Mouse (Mus musculus): ENCODE results near the gene 4930524B15Rik. TPM values are rescaled to one million over a fixed set of nuclear protein-coding genes. Genes with fewer than 3 reads are reported as not detected.

Gene 4930524B15Rik
- polyA plus RNA-seq, 1 experiment from 2014 or later = 0.28 TPM

- Histone ChIP-seq H3K27me3 (ENCODE audit: control insufficient read depth, insufficient read depth, low read length) (no peaks in the 10 kb centered on the region), H3K9me3 (ENCODE audit: control insufficient read depth, low read length) (no peaks in the 10 kb centered on the region), H3K9ac (replicated peaks; ENCODE audit: low read length) (no peak overlapping the region), H3K4me3 (replicated peaks; ENCODE audit: low read depth, low read length) (no peak overlapping the region), H3K4me1 (ENCODE audit: control insufficient read depth, insufficient read depth, low read length) (peaks cover 20% of the 10 kb centered on the region), H3K27ac (replicated peaks; ENCODE audit: low read depth, low read length) (no peak overlapping the region), H3K4me2 (ENCODE audit: low read length) (no peak overlapping the region), H3K36me3 (ENCODE audit: control insufficient read depth, insufficient read depth, low read length) (no peaks in the 10 kb centered on the region)
- no peak for ATAC-seq (ENCODE audit: low FRiP score, low TSS enrichment)
- no peak for DNase-seq
- 88% methylated on average over 3 of the region's 3 CpGs for WGBS
Measured at GRCm38 (mm10) chr11:31945471-31945870, 19.9 kb upstream of the 4930524B15Rik start.

DNA sequence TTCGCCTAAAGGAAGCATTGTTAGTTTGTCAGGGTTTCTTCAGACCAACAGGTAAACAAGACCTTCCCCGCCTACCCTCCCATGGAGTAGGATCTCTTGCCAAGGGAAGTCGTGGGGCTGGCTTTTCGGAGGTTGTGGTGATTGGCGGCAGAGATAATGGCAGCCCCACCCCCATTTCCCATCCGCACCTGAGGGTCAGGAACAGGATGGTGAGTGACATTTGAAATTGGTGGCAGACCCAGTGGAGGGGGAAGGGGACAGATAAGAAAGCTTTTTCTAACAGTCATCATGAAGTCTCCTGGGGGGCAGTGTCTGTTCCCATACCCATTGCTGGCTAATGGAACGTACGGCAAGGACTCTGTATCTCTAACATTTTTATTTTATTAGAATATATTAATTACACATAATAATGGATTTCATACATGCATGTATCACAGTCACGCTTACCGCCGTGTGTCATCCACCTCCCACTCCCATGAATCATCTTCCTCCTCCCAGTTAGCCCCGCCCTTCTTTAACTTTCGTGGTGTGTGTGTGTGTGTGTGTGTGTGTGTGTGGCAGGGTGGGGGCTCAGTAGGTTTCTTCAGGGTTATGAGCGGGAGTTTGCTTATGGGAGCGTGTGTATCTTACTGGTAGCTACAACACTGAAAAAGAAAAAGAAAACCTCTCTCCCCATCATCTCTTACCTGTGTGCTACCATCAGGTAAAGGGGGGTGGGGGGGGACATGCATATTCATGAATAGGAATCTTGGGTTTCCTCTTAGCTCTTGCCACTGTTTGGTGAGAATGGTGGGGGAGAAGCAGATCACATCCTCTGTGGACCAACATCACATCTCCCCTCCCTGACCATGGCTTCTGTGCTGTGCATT lies 16.7 kb upstream of the 4930524B15Rik start:
- no peaks in the 10 kb centered on the region for H3K9me3 ChIP-seq (ENCODE audit: control insufficient read depth, low read length)
- H3K27ac ChIP-seq (replicated peaks; ENCODE audit: low read depth, low read length) = no peak overlapping the region; the same call in 1 of the 2 replicates
- peak overlapping the region; percentile 43 for H3K4me3 ChIP-seq (replicated peaks; ENCODE audit: low read depth, low read length)
- H3K27me3 ChIP-seq (ENCODE audit: control insufficient read depth, insufficient read depth, low read length) = no peaks in the 10 kb centered on the region
- no peaks in the 10 kb centered on the region for H3K36me3 ChIP-seq (ENCODE audit: control insufficient read depth, insufficient read depth, low read length)
- H3K4me1 ChIP-seq (ENCODE audit: control insufficient read depth, insufficient read depth, low read length) = no peaks in the 10 kb centered on the region
- 22% methylated on average over 15 of the region's 15 CpGs for WGBS
- peak overlapping the region; percentile 62 for H3K4me2 ChIP-seq (ENCODE audit: low read length)
- peak; percentile 71 for ATAC-seq (ENCODE audit: low FRiP score, low TSS enrichment)
- H3K9ac ChIP-seq (replicated peaks; ENCODE audit: low read length) = peak overlapping the region; percentile 54
- peak; percentile 14 for DNase-seq

- Histone ChIP-seq H3K27ac (replicated peaks; ENCODE audit: low read depth, low read length) (no peak overlapping the region; the same call in 1 of the 2 replicates), H3K36me3 (ENCODE audit: control insufficient read depth, insufficient read depth, low read length) (no peaks in the 10 kb centered on the region), H3K27me3 (ENCODE audit: control insufficient read depth, insufficient read depth, low read length) (no peaks in the 10 kb centered on the region), H3K4me1 (ENCODE audit: control insufficient read depth, insufficient read depth, low read length) (no peaks in the 10 kb centered on the region), H3K4me3 (replicated peaks; ENCODE audit: low read depth, low read length) (peak overlapping the region; percentile 43), H3K9me3 (ENCODE audit: control insufficient read depth, low read length) (no peaks in the 10 kb centered on the region), H3K4me2 (ENCODE audit: low read length) (peak overlapping the region; percentile 62), H3K9ac (replicated peaks; ENCODE audit: low read length) (peak overlapping the region; percentile 54)
- DNase-seq = peak; percentile 95
- 2% methylated on average over 17 of the region's 17 CpGs for WGBS
- ATAC-seq (ENCODE audit: low FRiP score, low TSS enrichment) = peak; percentile 81
Measured at GRCm38 (mm10) chr11:31949331-31949785, 16.0 kb upstream of the 4930524B15Rik start.

GRCm38 (mm10) chr11:31960071-31960470 lies 5.3 kb upstream of the 4930524B15Rik start:
- DNase-seq = no peak
- Histone ChIP-seq H3K9ac (replicated peaks; ENCODE audit: low read length) (no peak overlapping the region), H3K4me3 (replicated peaks; ENCODE audit: low read depth, low read length) (no peak overlapping the region), H3K36me3 (ENCODE audit: control insufficient read depth, insufficient read depth, low read length) (no peaks in the 10 kb centered on the region), H3K27me3 (ENCODE audit: control insufficient read depth, insufficient read depth, low read length) (no peaks in the 10 kb centered on the region), H3K4me1 (ENCODE audit: control insufficient read depth, insufficient read depth, low read length) (no peaks in the 10 kb centered on the region), H3K9me3 (ENCODE audit: control insufficient read depth, low read length) (no peaks in the 10 kb centered on the region), H3K27ac (replicated peaks; ENCODE audit: low read depth, low read length) (no peak overlapping the region), H3K4me2 (ENCODE audit: low read length) (no peak overlapping the region)
- no peak for ATAC-seq (ENCODE audit: low FRiP score, low TSS enrichment)

DNA sequence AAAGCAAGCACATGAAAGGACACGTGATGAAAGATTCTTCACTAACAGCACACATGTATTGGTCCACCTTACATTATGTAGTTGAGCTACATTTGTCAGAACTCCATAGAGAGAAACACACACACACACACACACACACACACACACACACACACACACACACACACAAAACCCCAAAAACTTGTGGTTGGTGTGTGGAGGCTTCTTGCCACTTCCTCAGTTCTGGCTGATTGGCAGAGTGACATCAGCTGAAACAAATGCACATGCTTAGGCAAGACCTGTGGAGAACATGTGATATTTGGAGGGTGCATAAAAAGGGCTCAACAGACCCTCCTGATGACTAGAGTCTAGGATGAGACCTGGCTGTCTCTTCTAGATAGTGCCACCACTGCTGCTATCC lies 1.4 kb upstream of the 4930524B15Rik start:
- DNase-seq (no peak), ATAC-seq (ENCODE audit: low FRiP score, low TSS enrichment) (no peak)
- Histone ChIP-seq H3K27ac (replicated peaks; ENCODE audit: low read depth, low read length) (no peak overlapping the region), H3K27me3 (ENCODE audit: control insufficient read depth, insufficient read depth, low read length) (no peaks in the 10 kb centered on the region), H3K9ac (replicated peaks; ENCODE audit: low read length) (no peak overlapping the region), H3K4me2 (ENCODE audit: low read length) (no peak overlapping the region), H3K4me1 (ENCODE audit: control insufficient read depth, insufficient read depth, low read length) (no peaks in the 10 kb centered on the region), H3K9me3 (ENCODE audit: control insufficient read depth, low read length) (no peaks in the 10 kb centered on the region), H3K36me3 (ENCODE audit: control insufficient read depth, insufficient read depth, low read length) (no peaks in the 10 kb centered on the region), H3K4me3 (replicated peaks; ENCODE audit: low read depth, low read length) (no peak overlapping the region)
- 100% methylated on average over 1 of the region's 1 CpGs for WGBS

- WGBS = 87% methylated on average over 4 of the region's 4 CpGs
- ATAC-seq (ENCODE audit: low FRiP score, low TSS enrichment) = no peak
- Histone ChIP-seq H3K4me2 (ENCODE audit: low read length) (no peak overlapping the region), H3K9me3 (ENCODE audit: control insufficient read depth, low read length) (no peaks in the 10 kb centered on the region), H3K36me3 (ENCODE audit: control insufficient read depth, insufficient read depth, low read length) (no peaks in the 10 kb centered on the region), H3K27ac (replicated peaks; ENCODE audit: low read depth, low read length) (no peak overlapping the region), H3K27me3 (ENCODE audit: control insufficient read depth, insufficient read depth, low read length) (no peaks in the 10 kb centered on the region), H3K4me1 (ENCODE audit: control insufficient read depth, insufficient read depth, low read length) (no peaks in the 10 kb centered on the region), H3K4me3 (replicated peaks; ENCODE audit: low read depth, low read length) (no peak overlapping the region), H3K9ac (replicated peaks; ENCODE audit: low read length) (no peak overlapping the region)
- no peak for DNase-seq
Measured at GRCm38 (mm10) chr11:31974132-31974531, 8.7 kb downstream of the 4930524B15Rik start.

DNA sequence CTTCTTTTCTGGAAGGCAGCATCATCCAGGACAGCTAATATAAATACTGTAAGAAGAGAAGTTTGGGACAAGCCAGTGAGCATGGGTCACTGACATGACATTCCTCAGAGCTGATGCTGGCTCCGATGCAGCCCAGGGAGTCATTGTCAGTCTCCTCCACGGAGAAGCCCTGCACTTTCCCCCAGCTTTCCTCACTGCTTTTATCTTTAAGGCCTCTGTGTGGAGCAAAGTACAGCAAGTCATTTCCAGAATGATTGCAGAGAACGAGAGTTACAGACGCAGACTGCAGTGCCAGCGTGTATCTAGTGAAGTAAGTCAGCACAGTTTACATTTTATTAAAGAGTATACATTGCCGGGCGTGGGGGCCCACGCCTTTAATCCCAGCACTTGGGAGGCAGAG lies 9.4 kb downstream of the 4930524B15Rik start:
- WGBS = 69% methylated on average over 8 of the region's 8 CpGs
- Histone ChIP-seq H3K4me2 (ENCODE audit: low read length) (no peak overlapping the region), H3K4me1 (ENCODE audit: control insufficient read depth, insufficient read depth, low read length) (no peaks in the 10 kb centered on the region), H3K27me3 (ENCODE audit: control insufficient read depth, insufficient read depth, low read length) (no peaks in the 10 kb centered on the region), H3K27ac (replicated peaks; ENCODE audit: low read depth, low read length) (no peak overlapping the region), H3K9ac (replicated peaks; ENCODE audit: low read length) (no peak overlapping the region), H3K4me3 (replicated peaks; ENCODE audit: low read depth, low read length) (no peak overlapping the region), H3K9me3 (ENCODE audit: control insufficient read depth, low read length) (no peaks in the 10 kb centered on the region; the same call in 1 of the 2 replicates), H3K36me3 (ENCODE audit: control insufficient read depth, insufficient read depth, low read length) (no peaks in the 10 kb centered on the region)
- ATAC-seq (ENCODE audit: low FRiP score, low TSS enrichment) = no peak
- DNase-seq = no peak

- Histone ChIP-seq H3K9ac (replicated peaks; ENCODE audit: low read length) (no peak overlapping the region), H3K36me3 (ENCODE audit: control insufficient read depth, insufficient read depth, low read length) (no peaks in the 10 kb centered on the region), H3K4me1 (ENCODE audit: control insufficient read depth, insufficient read depth, low read length) (no peaks in the 10 kb centered on the region), H3K9me3 (ENCODE audit: control insufficient read depth, low read length) (no peaks in the 10 kb centered on the region; the same call in 1 of the 2 replicates), H3K27ac (replicated peaks; ENCODE audit: low read depth, low read length) (no peak overlapping the region), H3K4me3 (replicated peaks; ENCODE audit: low read depth, low read length) (no peak overlapping the region), H3K4me2 (ENCODE audit: low read length) (no peak overlapping the region), H3K27me3 (ENCODE audit: control insufficient read depth, insufficient read depth, low read length) (no peaks in the 10 kb centered on the region)
- no peak for ATAC-seq (ENCODE audit: low FRiP score, low TSS enrichment)
- DNase-seq = no peak
- 86% methylated on average over 5 of the region's 5 CpGs for WGBS
Measured at GRCm38 (mm10) chr11:31975678-31976077, 10.3 kb downstream of the 4930524B15Rik start.

GRCm38 (mm10) chr11:31976137-31976536 lies 10.7 kb downstream of the 4930524B15Rik start:
- no peak overlapping the region for H3K9ac ChIP-seq (replicated peaks; ENCODE audit: low read length)
- no peaks in the 10 kb centered on the region; the same call in 1 of the 2 replicates for H3K9me3 ChIP-seq (ENCODE audit: control insufficient read depth, low read length)
- no peaks in the 10 kb centered on the region for H3K4me1 ChIP-seq (ENCODE audit: control insufficient read depth, insufficient read depth, low read length)
- DNase-seq (no peak), ATAC-seq (ENCODE audit: low FRiP score, low TSS enrichment) (no peak)
- WGBS = 84% methylated on average over 5 of the region's 5 CpGs
- no peak overlapping the region for H3K4me2 ChIP-seq (ENCODE audit: low read length)
- no peak overlapping the region for H3K4me3 ChIP-seq (replicated peaks; ENCODE audit: low read depth, low read length)
- H3K27me3 ChIP-seq (ENCODE audit: control insufficient read depth, insufficient read depth, low read length) = no peaks in the 10 kb centered on the region
- H3K27ac ChIP-seq (replicated peaks; ENCODE audit: low read depth, low read length) = no peak overlapping the region
- no peaks in the 10 kb centered on the region for H3K36me3 ChIP-seq (ENCODE audit: control insufficient read depth, insufficient read depth, low read length)
